9 mouse cellular contexts compared by ENCODE assay signal in genomic region chr7:57512955-57513354, GRCm38 (mm10). TPM values are rescaled to one million over a fixed set of nuclear protein-coding genes. Genes with fewer than 3 reads are reported as not detected.
DNase-seq lines count a peak whose midpoint lies in the region; ATAC-seq lines count a peak whose summit lies in the region.
"Had no signal": no experiment of that assay in that cellular context is flagged by ENCODE, and none has a peak within 500 bp of the region (broad histone marks: within the 10 kb centered on the region; RNA-seq: fewer than 3 reads in every experiment).

No protein-coding gene starts in this region.

- DNase-seq in adrenal gland, postnatal 14 days, result peak; percentile 29
- DNase-seq in adrenal gland, adult 18-20 months (ENCODE audit: low spot score in 2 of 2), result no peak
- peak; percentile 23 for DNase-seq in kidney, adult 9 months
- no peak for DNase-seq in kidney, postnatal 14 days
- peak; percentile 18 for DNase-seq in MN1 (ENCODE audit: low spot score)
- DNase-seq in layer of hippocampus, adult 9-11 months, result peak; percentile 41
- DNase-seq in neural tube, embryonic 10.5 days (ENCODE audit: extremely low spot score, low spot score), result no peak
- DNase-seq: lung, postnatal 10 days had no signal

- ATAC-seq in monocyte, adult 5-6 weeks (replicated peaks; ENCODE audit: insufficient number of reproducible peaks, low FRiP score, low TSS enrichment, poor library complexity, severe bottlenecking), result no peak

RNA-seq across cellular contexts. Expression of gene Gabra5, which starts 3.1 kb away (rescaled TPM):
- 0.19 TPM in 1 of 2 replicates, not detected in the other for total RNA-seq in adrenal gland, postnatal 14 days (2021)
- total RNA-seq in adrenal gland, adult 18-20 months (2021), result under 1 TPM; 0.17 to 0.22 TPM
- total RNA-seq in monocyte, adult 5-6 weeks (2017), result not detected in 3 replicates

Comparison
In these comparisons a context has a peak if more than half of its experiments do, and no peak if none do; other contexts are left out.
1. DNase-seq: peak in adrenal gland, postnatal 14 days (single experiment), kidney, adult 9 months (single experiment), MN1 (single experiment) and layer of hippocampus, adult 9-11 months (single experiment); none in adrenal gland, adult 18-20 months (0 of 2), kidney, postnatal 14 days (single experiment) and neural tube, embryonic 10.5 days (single experiment).